Mouse (Mus musculus): ENCODE results near the gene Rtcb.

The Rtcb gene

DNA sequence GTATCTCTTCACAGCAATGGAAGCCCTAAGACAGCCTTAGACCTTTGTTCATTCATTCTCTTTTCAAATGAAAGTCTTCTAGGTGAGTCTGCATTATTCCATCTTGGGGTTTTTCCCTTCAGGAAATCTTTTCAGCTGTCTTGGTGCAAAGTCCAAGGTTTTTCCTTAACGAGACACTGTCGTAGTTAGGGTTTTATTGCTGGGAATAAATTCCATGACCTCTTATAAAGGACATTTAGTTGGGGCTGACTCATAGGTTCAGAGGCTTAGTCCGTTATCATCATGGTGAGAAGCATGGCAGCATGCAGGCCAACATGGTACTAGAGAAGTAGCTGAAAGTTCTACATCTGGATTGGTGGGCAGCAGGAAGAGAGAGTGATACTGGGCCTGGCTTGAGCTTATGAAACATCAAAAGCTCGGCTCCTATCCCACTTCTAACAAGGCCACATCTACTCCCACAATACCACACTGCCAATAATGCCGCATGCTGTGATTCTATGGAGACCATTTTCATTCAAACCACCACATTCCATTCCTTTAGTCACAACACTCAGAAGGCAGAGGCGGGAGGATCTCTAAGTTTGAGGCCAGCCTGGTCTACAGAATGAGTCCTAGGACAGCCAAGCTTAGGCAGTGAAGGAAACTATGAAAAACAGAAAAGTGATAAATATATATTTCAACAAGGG is 21.2 kb downstream of the Rtcb start:
- no peak for DNase-seq (ENCODE audit: low spot score)

DNA sequence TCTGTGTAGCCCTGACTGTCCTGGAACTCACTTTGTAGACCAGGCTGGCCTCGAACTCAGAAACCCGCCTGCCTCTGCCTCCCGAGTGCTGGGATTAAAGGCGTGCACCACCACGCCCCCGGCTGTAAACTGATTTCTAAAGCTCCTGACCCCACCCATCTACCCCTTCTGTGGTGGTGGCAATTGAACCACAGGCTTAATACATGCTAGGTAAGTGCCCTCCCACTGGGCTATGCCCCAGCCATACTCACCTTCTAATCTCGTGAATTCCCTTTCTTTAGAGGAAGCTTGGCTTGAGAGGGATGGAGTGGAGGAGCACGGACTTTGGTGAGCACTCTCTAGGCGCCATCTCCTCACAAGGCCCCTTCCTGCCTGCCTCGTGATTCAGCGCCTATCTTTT is 27.7 kb downstream of the Rtcb start:
- DNase-seq (ENCODE audit: low spot score) = no peak

DNA sequence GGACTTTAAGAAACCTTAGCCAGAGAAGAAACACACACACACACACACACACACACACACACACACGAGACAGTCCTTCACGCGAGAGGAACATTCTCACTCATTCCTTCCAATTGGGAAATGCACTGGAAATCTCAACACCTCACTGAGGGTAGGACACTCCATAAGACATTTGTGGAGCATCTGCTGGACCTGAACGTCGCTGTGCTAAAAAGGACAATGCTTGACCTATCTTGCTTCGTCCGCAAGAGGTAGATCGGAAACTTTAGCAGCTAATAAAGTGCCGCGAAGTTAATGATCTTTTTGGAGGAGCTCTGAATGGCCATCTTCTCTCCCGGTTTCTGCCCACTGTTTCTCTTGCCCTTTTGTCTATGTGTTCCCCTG is 28.4 kb downstream of the Rtcb start:
- DNase-seq (ENCODE audit: low spot score) = no peak

DNA sequence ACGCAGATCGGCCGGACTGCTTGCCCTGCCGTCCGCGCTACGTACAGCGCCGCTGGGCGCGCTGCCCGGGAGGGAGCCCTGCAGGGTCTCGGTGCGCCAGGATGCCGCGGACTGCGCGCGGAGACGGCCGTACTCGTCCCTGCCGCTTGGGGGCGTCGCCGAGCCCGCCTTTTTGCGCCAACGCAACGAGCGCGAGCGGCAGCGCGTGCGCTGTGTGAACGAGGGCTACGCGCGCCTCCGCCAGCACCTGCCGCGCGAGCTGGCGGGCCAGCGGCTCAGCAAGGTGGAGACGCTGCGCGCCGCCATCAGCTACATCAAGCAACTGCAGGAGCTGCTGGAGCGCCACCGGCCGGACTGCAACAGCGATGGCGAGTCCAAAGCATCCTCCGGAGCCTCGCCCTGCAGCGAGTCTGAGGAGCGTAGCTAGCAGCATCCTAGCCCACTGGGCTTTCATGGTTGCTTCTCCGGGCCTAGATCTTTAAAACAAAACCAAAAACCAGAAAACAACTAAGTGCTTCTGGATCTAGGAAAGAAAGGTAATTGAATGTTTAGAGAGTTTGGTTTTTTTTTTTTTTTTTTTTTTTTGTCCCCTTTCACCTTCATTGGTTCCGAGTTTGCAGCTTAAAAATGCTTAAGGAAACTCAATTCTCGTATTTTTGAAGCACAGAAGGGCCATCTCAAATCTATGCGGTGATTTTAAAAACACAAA is 29.0 kb downstream of the Rtcb start:
- peak; percentile 89 for DNase-seq (ENCODE audit: low spot score)

DNA sequence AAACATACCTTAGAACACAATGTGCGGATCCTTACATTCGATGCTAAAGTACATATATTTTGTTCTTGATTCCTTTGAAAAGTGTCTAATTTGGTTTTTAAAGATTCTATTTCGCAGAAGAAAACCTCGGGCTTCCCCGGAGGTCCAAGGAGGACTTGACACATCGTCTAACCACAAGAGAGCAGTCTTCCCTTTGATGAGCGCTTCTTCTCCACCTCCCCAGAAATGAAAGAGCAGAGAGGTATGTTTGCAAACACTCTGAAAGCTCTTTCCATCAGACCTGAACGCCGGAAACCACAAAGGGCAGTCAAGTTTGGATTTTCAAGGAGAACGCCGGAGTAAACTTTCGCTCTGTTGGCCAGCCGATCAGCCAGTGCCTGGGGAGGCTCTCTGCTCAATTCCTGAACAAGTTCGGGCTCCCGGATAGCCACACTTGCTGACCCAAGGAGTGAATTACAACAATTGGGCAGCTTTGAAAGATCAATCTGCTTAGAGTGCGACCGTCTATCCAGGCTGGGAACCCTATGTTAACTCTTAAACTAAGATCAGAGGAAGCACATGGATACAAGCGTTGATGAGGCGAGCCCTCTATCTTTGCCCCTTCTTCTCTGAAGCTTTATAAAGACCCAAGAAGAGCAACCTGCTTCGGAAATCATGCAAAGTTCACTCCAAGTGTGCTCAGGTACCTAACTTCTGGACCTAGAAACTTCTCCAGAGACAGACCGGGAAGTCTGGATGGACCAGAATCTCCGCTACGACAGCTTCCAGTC is 29.8 kb downstream of the Rtcb start, which contains the start of gene Ascl4:
Gene Ascl4 (plus strand): TSS at position 6 of the 770 bp plus-strand sequence.
- DNase-seq (ENCODE audit: low spot score) = no peak

DNA sequence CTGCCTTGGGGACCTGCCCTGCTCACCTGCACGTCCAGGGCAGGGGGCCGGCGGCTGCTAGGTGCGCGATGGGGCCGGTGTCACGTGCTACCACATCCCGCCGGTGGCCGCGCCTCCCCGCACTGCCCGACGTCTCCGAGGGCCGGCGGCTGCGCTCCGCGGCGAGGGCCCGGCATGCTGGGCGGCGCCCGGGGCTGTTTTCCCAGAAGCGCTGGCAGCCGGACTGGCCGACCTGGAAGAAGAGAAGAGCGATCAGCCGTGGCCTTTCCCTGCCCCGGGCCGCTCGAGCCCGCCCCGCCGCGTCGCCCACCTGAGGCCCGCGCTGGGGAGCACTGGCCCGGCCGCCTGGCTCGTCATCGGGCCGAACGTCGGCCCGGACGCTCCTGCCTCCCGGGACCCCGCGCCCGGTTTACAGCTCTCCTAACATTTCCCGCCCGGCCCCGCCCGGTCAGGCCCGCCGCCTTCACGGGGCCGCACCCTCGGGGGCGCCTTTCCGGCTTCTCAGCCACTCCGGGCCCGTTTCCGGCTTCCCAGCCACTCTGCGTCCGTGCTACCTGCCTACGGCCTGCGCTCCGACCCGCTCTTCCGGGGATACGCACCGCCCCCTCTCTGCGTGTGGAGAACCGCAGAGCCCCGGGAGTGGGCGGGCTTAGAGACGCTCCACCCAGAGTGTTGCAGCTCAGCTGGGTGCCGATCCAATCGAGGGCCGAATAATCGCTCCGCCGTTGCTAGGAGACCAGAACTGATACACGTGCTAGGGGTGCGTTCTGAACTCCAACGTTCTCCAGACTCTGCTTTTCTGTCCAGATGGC is 40.9 kb downstream of the Rtcb start, which contains the start of gene Prdm4:
Gene Prdm4 (minus strand): TSS at position 645 of the 812 bp plus-strand sequence.
- peak; percentile 99 for DNase-seq (ENCODE audit: low spot score)

Measured in testis, postnatal 14 days (tissue).